Mouse (Mus musculus) liver, embryonic 14.5 days (tissue): ENCODE data around the gene Emx1.

Experiments
- CTCF ChIP-seq: IDR thresholded peaks from 2 replicates; pipeline ENCODE4 v1.5.1; 2016; ENCODE audit warnings: antibody characterized with exemption, low read depth, control low read depth
- EP300 ChIP-seq: IDR thresholded peaks from 2 replicates; pipeline ENCODE4 v1.6.1; 2016; ENCODE audit warnings: antibody characterized with exemption, low read depth

DNA sequence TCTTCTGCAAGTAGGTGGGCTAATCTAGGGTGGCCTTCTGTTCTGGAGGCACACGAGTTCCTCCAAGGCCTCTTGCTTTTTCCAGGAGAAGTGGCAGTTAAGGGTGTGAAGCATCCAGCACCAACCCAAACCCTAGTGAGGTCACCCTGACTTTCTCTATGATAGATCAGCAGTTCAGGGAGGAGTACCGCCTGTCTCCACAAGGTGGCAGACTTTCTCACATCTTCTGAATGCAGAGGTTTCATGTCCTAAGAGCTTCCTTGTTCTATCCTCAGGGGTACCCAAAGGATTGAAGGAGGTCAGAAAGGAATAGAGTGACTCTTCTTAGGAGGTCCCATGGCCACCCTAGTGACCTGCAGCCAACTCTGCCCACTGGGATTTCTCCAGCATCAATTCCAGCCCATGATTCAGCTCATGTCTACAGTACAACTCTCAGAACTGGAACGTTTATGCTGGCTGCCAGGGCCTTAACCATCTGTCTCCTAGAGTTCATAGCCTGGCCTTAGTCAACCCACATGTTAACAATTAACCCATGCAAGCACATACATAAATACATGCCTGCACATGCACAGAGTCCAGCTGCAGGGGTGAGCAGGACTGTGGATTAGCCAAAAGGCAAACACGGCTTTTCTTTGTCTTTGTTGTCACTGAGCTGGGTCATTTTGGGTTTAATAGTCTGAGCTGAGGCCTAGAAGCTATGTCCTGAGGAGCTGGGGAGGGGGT is 26.9 kb upstream of the Emx1 start:
- peak; percentile 84 for TF ChIP-seq CTCF
- no peak for TF ChIP-seq EP300
